In the genomic region with DNA sequence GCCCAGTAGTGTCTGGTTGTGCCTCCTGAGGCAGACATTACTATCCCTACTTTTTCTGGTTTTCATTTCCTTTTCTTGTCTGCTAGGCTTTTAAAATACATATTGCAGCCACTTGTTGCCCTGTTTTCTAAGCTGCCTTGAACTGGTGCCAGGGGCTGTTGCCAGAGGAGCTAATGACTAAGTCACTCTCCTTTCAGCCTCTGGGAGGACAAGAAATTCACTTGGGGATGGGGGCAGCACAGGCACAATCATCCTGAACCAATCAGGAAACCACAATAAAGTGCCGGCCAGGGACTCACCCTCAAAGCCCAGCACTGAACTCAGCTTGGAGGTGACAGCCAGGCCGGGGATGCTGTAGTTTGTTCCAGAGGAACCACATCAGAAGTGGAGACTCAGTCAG, we compare ENCODE assay signal across 10 mouse cellular contexts.
DNase-seq lines count a peak whose midpoint lies in the region; ATAC-seq lines count a peak whose summit lies in the region.
"Had no signal": no experiment of that assay in that cellular context is flagged by ENCODE, and none has a peak within 500 bp of the region (broad histone marks: within the 10 kb centered on the region; RNA-seq: fewer than 3 reads in every experiment).

No protein-coding gene starts in this region.

- DNase-seq in embryonic facial prominence, embryonic 14.5 days (ENCODE audit: low spot score) = peak; percentile 67
- no peak for DNase-seq in embryonic facial prominence, embryonic 10.5 days (ENCODE audit: low spot score)
- peak; percentile 12 for DNase-seq in urinary bladder, postnatal 25 days (ENCODE audit: low spot score)
- DNase-seq in urinary bladder, postnatal 4 days (ENCODE audit: low spot score in 2 of 2) = no peak
- DNase-seq in kidney, postnatal 25 days = peak; percentile 66 to 72
- peak; percentile 70 for DNase-seq in skeletal muscle tissue, adult 2 months (ENCODE audit: low read depth, low spot score)
- no peak for DNase-seq in left cerebral cortex, adult 9 months (ENCODE audit: low spot score in 2 of 2)
- DNase-seq in thymus, postnatal 36 days = no peak

- H3K4me1 ChIP-seq in embryonic facial prominence, embryonic 14.5 days (ENCODE audit: control insufficient read depth, insufficient read depth, low read length) = no peaks in the 10 kb centered on the region; the same call in 1 of the 2 replicates
- no peaks in the 10 kb centered on the region for H3K4me1 ChIP-seq in embryonic facial prominence, embryonic 10.5 days
- H3K4me1 ChIP-seq: lung, embryonic 15.5 days had no signal

- H3K4me2 ChIP-seq in embryonic facial prominence, embryonic 14.5 days (ENCODE audit: low read depth, low read length) = no peak overlapping the region
- H3K4me2 ChIP-seq: embryonic facial prominence, embryonic 12.5 days; lung, embryonic 15.5 days had no signal

- H3K9ac ChIP-seq in embryonic facial prominence, embryonic 14.5 days (ENCODE audit: low read depth, low read length) = no peak overlapping the region
- H3K9ac ChIP-seq: embryonic facial prominence, embryonic 12.5 days; lung, embryonic 15.5 days had no signal

- H3K9me3 ChIP-seq in embryonic facial prominence, embryonic 14.5 days (ENCODE audit: control insufficient read depth, low read length) = no peaks in the 10 kb centered on the region
- H3K9me3 ChIP-seq in embryonic facial prominence, embryonic 10.5 days = no peaks in the 10 kb centered on the region
- H3K9me3 ChIP-seq: embryonic facial prominence, embryonic 12.5 days; lung, embryonic 15.5 days had no signal

- 40% methylated on average over 2 of the region's 2 CpGs for WGBS in embryonic facial prominence, embryonic 14.5 days
- 74% methylated on average over 2 of the region's 2 CpGs for WGBS in embryonic facial prominence, embryonic 10.5 days

- no peak overlapping the region for H3K4me3 ChIP-seq in embryonic facial prominence, embryonic 14.5 days (ENCODE audit: low read depth, low read length)
- no peak overlapping the region for H3K4me3 ChIP-seq in embryonic facial prominence, embryonic 10.5 days
- H3K4me3 ChIP-seq: embryonic facial prominence, embryonic 12.5 days; lung, embryonic 15.5 days had no signal

- no peak overlapping the region for H3K27ac ChIP-seq in embryonic facial prominence, embryonic 14.5 days (replicated peaks; ENCODE audit: low read depth, low read length)
- no peak overlapping the region for H3K27ac ChIP-seq in embryonic facial prominence, embryonic 10.5 days (replicated peaks)
- H3K27ac ChIP-seq: embryonic facial prominence, embryonic 12.5 days; lung, embryonic 15.5 days had no signal

- no peaks in the 10 kb centered on the region for H3K36me3 ChIP-seq in embryonic facial prominence, embryonic 14.5 days (ENCODE audit: control insufficient read depth, insufficient read depth, low read length)
- no peaks in the 10 kb centered on the region for H3K36me3 ChIP-seq in embryonic facial prominence, embryonic 10.5 days (replicated peaks)
- H3K36me3 ChIP-seq: embryonic facial prominence, embryonic 12.5 days; lung, embryonic 15.5 days had no signal

- ATAC-seq in embryonic facial prominence, embryonic 14.5 days (ENCODE audit: low read depth) = no peak

- H3K27me3 ChIP-seq in embryonic facial prominence, embryonic 14.5 days (replicated peaks; ENCODE audit: control insufficient read depth, insufficient read depth, low read length) = no peaks in the 10 kb centered on the region
- H3K27me3 ChIP-seq in embryonic facial prominence, embryonic 10.5 days (replicated peaks; ENCODE audit: low read depth, poor library complexity, severe bottlenecking) = no peaks in the 10 kb centered on the region
- H3K27me3 ChIP-seq: embryonic facial prominence, embryonic 12.5 days; lung, embryonic 15.5 days had no signal

Comparison
In these comparisons a context has a peak if more than half of its experiments do, and no peak if none do; other contexts are left out.
1. DNase-seq: peak in embryonic facial prominence, embryonic 14.5 days (single experiment), urinary bladder, postnatal 25 days (single experiment), kidney, postnatal 25 days (2 of 2) and skeletal muscle tissue, adult 2 months (single experiment); none in embryonic facial prominence, embryonic 10.5 days (single experiment), urinary bladder, postnatal 4 days (0 of 2), left cerebral cortex, adult 9 months (0 of 2) and thymus, postnatal 36 days (0 of 2).